Mouse (Mus musculus): ENCODE measurements around the gene Slmap. TPM values are rescaled to one million over a fixed set of nuclear protein-coding genes. Genes with fewer than 3 reads are reported as not detected.
"Not testable (repeated sequence)": the region's sequence is repeated elsewhere in the genome, so short reads cannot be mapped to it uniquely, and the experiment has no call there.

Gene Slmap
- 62.6 and 63.5 TPM in 2 replicates for polyA plus RNA-seq (2015; fragmentation: Nextera tagmentation; extraction: Ambion mirVana)

DNA sequence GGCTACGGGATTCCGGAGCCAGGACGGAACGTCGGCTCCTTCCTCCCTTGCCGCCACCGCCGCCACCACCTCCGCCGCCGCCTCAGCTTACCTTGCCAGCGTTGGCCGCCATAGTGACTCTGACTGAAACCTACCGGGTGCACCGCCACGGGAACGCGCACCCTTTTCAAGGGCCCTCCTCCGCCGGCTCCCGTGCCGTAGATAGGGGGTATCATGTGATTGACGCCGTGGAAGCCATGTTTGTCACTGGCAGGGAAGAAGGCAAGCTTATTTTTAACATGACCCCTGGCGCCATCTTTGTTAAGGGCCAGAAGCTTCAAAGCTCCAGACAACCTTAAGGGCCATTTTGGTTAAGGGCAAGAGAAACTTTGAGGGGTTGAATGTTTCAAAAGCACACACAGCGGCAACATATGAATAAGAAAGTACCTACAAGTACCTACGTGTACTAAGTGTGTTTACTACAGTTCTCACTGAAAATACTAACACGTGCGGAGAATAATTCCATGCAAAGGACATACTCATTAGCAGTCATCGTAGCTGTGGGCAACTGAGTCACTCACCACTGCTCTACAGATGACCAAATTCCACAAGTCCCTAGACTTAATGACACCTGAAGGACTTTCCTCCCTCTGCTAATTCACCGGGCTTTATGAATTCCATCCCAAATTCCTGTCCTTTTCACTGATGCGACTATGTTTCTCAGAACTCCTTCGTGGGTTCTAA is at the start of gene Slmap:
Gene Slmap (minus strand): TSS at position 175 of the 723 bp plus-strand sequence.
- no peaks in the 10 kb centered on the region for H3K36me3 ChIP-seq (ENCODE audit: control insufficient read depth, insufficient read depth)
- H3K4me3 ChIP-seq (ENCODE audit: low read depth, low read length): peak within 1 kb of the TSS; percentile 98
- TF ChIP-seq CTCF (IDR thresholded peaks at IDR 0.05; ENCODE audit: low read depth): no peak
- H3K4me2 ChIP-seq (replicated peaks; ENCODE audit: low read depth): peak within 1 kb of the TSS; percentile 91
- no peaks in the 10 kb centered on the region for H3K27me3 ChIP-seq (replicated peaks; ENCODE audit: control insufficient read depth, insufficient read depth, low read length)
- peak within 1 kb of the TSS; percentile 91 for H3K27ac ChIP-seq (ENCODE audit: low read depth, low read length)
- WGBS: 12% methylated on average over 32 of the region's 33 CpGs
- H3K9me3 ChIP-seq (ENCODE audit: control insufficient read depth): no peaks in the 10 kb centered on the region
- H3K9ac ChIP-seq (ENCODE audit: low read depth, low read length): peak within 1 kb of the TSS; percentile 85
- peak; percentile 87 for ATAC-seq
- H3K4me1 ChIP-seq (replicated peaks; ENCODE audit: control insufficient read depth, insufficient read depth, low read length): no peaks in the 10 kb centered on the region

GRCm38 (mm10) chr14:26583645-26584044 is 48.9 kb upstream of the Slmap start:
- WGBS: 97% methylated on average over 3 of the region's 3 CpGs
- Histone ChIP-seq H3K4me3 (ENCODE audit: low read depth, low read length) (no peak overlapping the region), H3K9me3 (ENCODE audit: control insufficient read depth) (no peaks in the 10 kb centered on the region), H3K36me3 (ENCODE audit: control insufficient read depth, insufficient read depth) (peaks cover 4% of the 10 kb centered on the region; the same call in 1 of the 2 replicates), H3K27ac (ENCODE audit: low read depth, low read length) (no peak overlapping the region), H3K27me3 (replicated peaks; ENCODE audit: control insufficient read depth, insufficient read depth, low read length) (no peaks in the 10 kb centered on the region), H3K9ac (ENCODE audit: low read depth, low read length) (no peak overlapping the region), H3K4me2 (replicated peaks; ENCODE audit: low read depth) (no peak overlapping the region), H3K4me1 (replicated peaks; ENCODE audit: control insufficient read depth, insufficient read depth, low read length) (peaks cover 5% of the 10 kb centered on the region; the same call in 1 of the 2 replicates)
- no peak for TF ChIP-seq CTCF (IDR thresholded peaks at IDR 0.05; ENCODE audit: low read depth)
- ATAC-seq: no peak

GRCm38 (mm10) chr14:26579346-26580343 is 44.9 kb upstream of the Slmap start:
- H3K27ac ChIP-seq (ENCODE audit: low read depth, low read length): peak overlapping the region; percentile 99

DNA sequence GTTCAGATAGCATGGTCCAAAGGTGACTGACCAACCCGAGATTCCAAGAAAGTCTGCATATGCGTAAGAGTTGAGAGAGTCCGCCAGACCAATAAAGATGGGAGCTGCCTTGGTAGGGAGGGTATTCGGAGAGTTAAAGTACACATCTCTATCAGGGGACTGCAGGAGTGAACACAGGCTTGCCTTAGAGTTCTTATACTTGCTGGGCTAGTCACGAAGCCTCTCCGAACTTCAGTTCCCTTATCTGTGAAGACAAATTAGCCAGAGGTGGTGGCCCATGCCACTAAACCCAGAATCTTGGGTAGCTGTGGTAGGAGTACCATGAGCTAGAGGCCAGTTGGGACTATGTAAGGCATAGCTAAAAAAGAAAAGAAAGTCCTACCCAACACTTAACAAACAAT is 44.1 kb upstream of the Slmap start:
- H3K9me3 ChIP-seq (ENCODE audit: control insufficient read depth): no peaks in the 10 kb centered on the region
- peak overlapping the region; percentile 63 for H3K4me2 ChIP-seq (replicated peaks; ENCODE audit: low read depth)
- H3K27me3 ChIP-seq (replicated peaks; ENCODE audit: control insufficient read depth, insufficient read depth, low read length): no peaks in the 10 kb centered on the region
- 0 out of 2 replicates have a peak, but pooled peaks cover 4% of the 10 kb centered on the region for H3K36me3 ChIP-seq (ENCODE audit: control insufficient read depth, insufficient read depth)
- peak overlapping the region; percentile 90 for H3K4me3 ChIP-seq (ENCODE audit: low read depth, low read length)
- 28% methylated on average over 6 of the region's 6 CpGs for WGBS
- peak overlapping the region; percentile 18; the same call in 1 of the 2 replicates for H3K9ac ChIP-seq (ENCODE audit: low read depth, low read length)
- TF ChIP-seq CTCF (IDR thresholded peaks at IDR 0.05; ENCODE audit: low read depth): no peak
- peak overlapping the region; percentile 99 for H3K27ac ChIP-seq (ENCODE audit: low read depth, low read length)
- H3K4me1 ChIP-seq (replicated peaks; ENCODE audit: control insufficient read depth, insufficient read depth, low read length): peaks cover 3% of the 10 kb centered on the region; the same call in 1 of the 2 replicates
- ATAC-seq: peak; percentile 89

More at GRCm38 (mm10) chr14:26579346-26580343, 44.9 kb upstream of the Slmap start:
- Histone ChIP-seq H3K9me3 (ENCODE audit: control insufficient read depth) (no peaks in the 10 kb centered on the region), H3K4me1 (replicated peaks; ENCODE audit: control insufficient read depth, insufficient read depth, low read length) (peaks cover 3% of the 10 kb centered on the region; the same call in 1 of the 2 replicates), H3K27me3 (replicated peaks; ENCODE audit: control insufficient read depth, insufficient read depth, low read length) (no peaks in the 10 kb centered on the region), H3K4me3 (ENCODE audit: low read depth, low read length) (peak overlapping the region; percentile 90), H3K36me3 (ENCODE audit: control insufficient read depth, insufficient read depth) (0 out of 2 replicates have a peak, but pooled peaks cover 4% of the 10 kb centered on the region), H3K9ac (ENCODE audit: low read depth, low read length) (peak overlapping the region; percentile 96), H3K4me2 (replicated peaks; ENCODE audit: low read depth) (peak overlapping the region; percentile 63)
- under 1% methylated on average over 71 of the region's 79 CpGs for WGBS
- 0 out of 2 replicates have a peak, but pooled peaks have one; percentile 5 for TF ChIP-seq CTCF (IDR thresholded peaks at IDR 0.05; ENCODE audit: low read depth)
- peak; percentile 88 for ATAC-seq

- no peak overlapping the region for H3K4me2 ChIP-seq (replicated peaks; ENCODE audit: low read depth)
- no peaks in the 10 kb centered on the region for H3K9me3 ChIP-seq (ENCODE audit: control insufficient read depth)
- TF ChIP-seq CTCF (IDR thresholded peaks at IDR 0.05; ENCODE audit: low read depth): no peak
- ATAC-seq: no peak
- no peak overlapping the region for H3K27ac ChIP-seq (ENCODE audit: low read depth, low read length)
- no peak overlapping the region for H3K9ac ChIP-seq (ENCODE audit: low read depth, low read length)
- H3K27me3 ChIP-seq (replicated peaks; ENCODE audit: control insufficient read depth, insufficient read depth, low read length): no peaks in the 10 kb centered on the region
- H3K36me3 ChIP-seq (ENCODE audit: control insufficient read depth, insufficient read depth): no peaks in the 10 kb centered on the region
- peaks cover 3% of the 10 kb centered on the region; the same call in 1 of the 2 replicates for H3K4me1 ChIP-seq (replicated peaks; ENCODE audit: control insufficient read depth, insufficient read depth, low read length)
- 65% methylated on average over 3 of the region's 3 CpGs for WGBS
- no peak overlapping the region for H3K4me3 ChIP-seq (ENCODE audit: low read depth, low read length)
Measured at GRCm38 (mm10) chr14:26576255-26576780, 41.6 kb upstream of the Slmap start.

GRCm38 (mm10) chr14:26573556-26573955 is 38.8 kb upstream of the Slmap start, which contains the start of gene Dennd6a:
Gene Dennd6a (plus strand): TSS chr14:26573856.
- ATAC-seq; H3K27ac ChIP-seq (ENCODE audit: low read depth, low read length); H3K4me1 ChIP-seq (replicated peaks; ENCODE audit: control insufficient read depth, insufficient read depth, low read length); H3K9ac ChIP-seq (ENCODE audit: low read depth, low read length); H3K36me3 ChIP-seq (ENCODE audit: control insufficient read depth, insufficient read depth); H3K27me3 ChIP-seq (replicated peaks; ENCODE audit: control insufficient read depth, insufficient read depth, low read length); H3K9me3 ChIP-seq (ENCODE audit: control insufficient read depth); H3K4me3 ChIP-seq (ENCODE audit: low read depth, low read length); H3K4me2 ChIP-seq (replicated peaks; ENCODE audit: low read depth): not testable (repeated sequence)
- WGBS: 83% methylated on average over 5 of the region's 5 CpGs

Measured in intestine, postnatal 0 days (tissue).